Mouse (Mus musculus) bone marrow macrophage, adult 2 months (primary cell): ENCODE data around the gene Gtpbp4.

Experiments used
- CTCF ChIP-seq: IDR thresholded peaks from 2 replicates; pipeline ENCODE4 v1.5.1; 2012; ENCODE audit warnings: low read depth, mild to moderate bottlenecking, low read length, moderate library complexity
- POLR2A ChIP-seq: IDR thresholded peaks from 2 replicates; pipeline ENCODE4 v1.6.1; 2012; ENCODE audit warnings: mild to moderate bottlenecking, low read depth, low read length, borderline replicate concordance

DNA sequence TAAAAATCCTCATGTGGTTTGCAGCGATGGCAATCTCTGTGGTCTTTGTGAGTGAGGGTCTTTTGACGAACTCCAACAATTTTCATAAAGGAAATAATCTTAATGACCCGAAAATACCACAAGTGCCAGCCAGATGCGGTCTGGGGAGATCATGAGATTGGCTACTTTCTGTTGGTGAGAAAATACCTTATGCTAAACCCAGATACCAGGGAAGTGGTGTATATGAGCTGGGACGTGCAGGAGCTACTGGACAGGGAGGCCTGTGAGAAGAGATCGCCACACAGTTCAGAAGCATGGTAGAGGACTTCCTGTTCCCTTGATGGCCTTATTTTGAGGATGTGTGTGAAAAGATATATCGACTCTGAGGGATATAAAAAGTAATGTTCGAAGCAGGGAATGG, 28.1 kb downstream of the Gtpbp4 start:
- TF ChIP-seq CTCF (no peak), POLR2A (no peak)
